In genomic region chr10:71195501-71195900, GRCm38 (mm10) we compare ENCODE assay signal across 11 mouse cellular contexts. TPM values are rescaled to one million over a fixed set of nuclear protein-coding genes. Genes with fewer than 3 reads are reported as not detected.
A peak's percentile ranks its signal among the peaks of the same experiment; 100 is the strongest.
DNase-seq lines count a peak whose midpoint lies in the region; ATAC-seq and TF ChIP-seq lines count a peak whose summit lies in the region.
"Had no signal": no experiment of that assay in that cellular context is flagged by ENCODE, and none has a peak within 500 bp of the region (broad histone marks: within the 10 kb centered on the region; RNA-seq: fewer than 3 reads in every experiment).

No protein-coding gene starts in this region.

- ATAC-seq in frontal cortex, adult (ENCODE audit: low TSS enrichment) = 0 out of 2 replicates have a peak, but pooled peaks have one; percentile 27
- ATAC-seq: Patski had no signal

- peak overlapping the region; percentile 3; the same call in 1 of the 2 replicates for H3K4me3 ChIP-seq in testis, adult 2 months (ENCODE audit: control insufficient read depth, low read depth, low read length)
- H3K4me3 ChIP-seq: megakaryocyte, embryonic 14.5 days had no signal

- no peak for TF ChIP-seq CTCF in testis, adult 2 months (IDR thresholded peaks at IDR 0.05; ENCODE audit: control insufficient read depth, insufficient read depth, insufficient replicate concordance, low read depth, low read length)

- H3K27me3 ChIP-seq in testis, adult 2 months (ENCODE audit: control insufficient read depth, insufficient read depth, low read length) = no peaks in the 10 kb centered on the region
- H3K27me3 ChIP-seq: megakaryocyte, embryonic 14.5 days; Patski had no signal

- peaks cover 8% of the 10 kb centered on the region for H3K4me1 ChIP-seq in testis, adult 2 months (ENCODE audit: control insufficient read depth, insufficient read depth, low read length)
- H3K4me1 ChIP-seq: megakaryocyte, embryonic 14.5 days had no signal

- H3K27ac ChIP-seq in testis, adult 2 months (ENCODE audit: control insufficient read depth, insufficient read depth, low read depth, low read length) = no peak overlapping the region

- intact Hi-C loops in heart, postnatal 36 days (cut with DNase I) = no loop called here

- DNase-seq in frontal cortex, postnatal 10 days (ENCODE audit: low spot score in 2 of 2) = no peak
- DNase-seq in testis, postnatal 10 days (ENCODE audit: low spot score) = no peak
- DNase-seq in heart, postnatal 36 days = peak; percentile 39
- no peak for DNase-seq in layer of hippocampus, postnatal 10 days (ENCODE audit: low spot score in 2 of 2)
- no peak for DNase-seq in cerebellum, adult 9-10 months
- DNase-seq in layer of hippocampus, postnatal 25 days (ENCODE audit: extremely low spot score in 1 of 2, low spot score in 1 of 2) = no peak
- DNase-seq: spleen, adult 18-20 months had no signal

- no peaks in the 10 kb centered on the region for H3K36me3 ChIP-seq in testis, adult 2 months (ENCODE audit: control insufficient read depth, insufficient read depth, low read length)

- TF ChIP-seq POLR2A in testis, adult 2 months (IDR thresholded peaks at IDR 0.05; ENCODE audit: control insufficient read depth, low read depth, low read length) = no peak

RNA-seq across cellular contexts. Expression of gene Bicc1, which starts 36.0 kb away (rescaled TPM):
- polyA plus RNA-seq in testis, adult 2 months (2012; rRNA removed) = 3.1 and 3.2 TPM in 2 replicates
- 10 to 100 TPM; 16.4 to 22.2 TPM for total RNA-seq in heart, postnatal 36 days (2021)
- total RNA-seq in layer of hippocampus, postnatal 10 days (2021) = 1 to 10 TPM; 6.2 to 6.6 TPM
- 1 to 10 TPM; 3.7 to 4.7 TPM for total RNA-seq in layer of hippocampus, postnatal 25 days (2021)

RNA-seq across cellular contexts. Expression of gene Tfam, which starts 42.6 kb away (rescaled TPM):
- 49.6 and 56.3 TPM in 2 replicates for polyA plus RNA-seq in testis, adult 2 months (2012; rRNA removed)
- total RNA-seq in heart, postnatal 36 days (2021) = 10 to 100 TPM; 59.6 to 70.2 TPM
- total RNA-seq in layer of hippocampus, postnatal 10 days (2021) = 10 to 100 TPM; 40.7 to 47.3 TPM
- 10 to 100 TPM; 36.1 to 49.5 TPM for total RNA-seq in layer of hippocampus, postnatal 25 days (2021)

Comparison
In these comparisons a context has a peak if more than half of its experiments do, and no peak if none do; other contexts are left out.
1. DNase-seq: peak in heart, postnatal 36 days (2 of 2); none in frontal cortex, postnatal 10 days (0 of 2), testis, postnatal 10 days (single experiment), layer of hippocampus, postnatal 10 days (0 of 2), cerebellum, adult 9-10 months (single experiment) and layer of hippocampus, postnatal 25 days (0 of 2).